Comparison of ENCODE assay signal across 12 mouse cellular contexts in the genomic region with DNA sequence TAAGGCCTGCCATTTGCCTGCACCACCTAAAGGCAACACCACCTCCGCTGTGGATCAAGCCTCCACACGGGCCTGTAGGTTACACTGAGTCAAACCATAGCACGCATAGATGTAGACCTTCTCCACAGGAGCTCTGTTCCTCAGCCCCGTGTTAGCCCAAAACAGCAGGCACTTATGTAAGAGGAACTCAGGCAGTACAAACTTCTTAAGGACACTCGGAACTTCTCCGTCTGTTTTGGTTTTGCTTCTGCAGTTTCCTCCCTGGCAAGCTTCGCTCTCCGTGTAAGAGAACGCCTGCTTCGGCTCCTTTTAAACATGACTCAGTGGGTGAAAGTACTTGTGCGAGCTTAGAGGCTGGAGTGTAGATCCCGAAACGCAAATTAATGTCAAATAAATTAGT.
DNase-seq lines count a peak whose midpoint lies in the region; ATAC-seq and TF ChIP-seq lines count a peak whose summit lies in the region.
"Had no signal": no experiment of that assay in that cellular context is flagged by ENCODE, and none has a peak within 500 bp of the region (broad histone marks: within the 10 kb centered on the region; RNA-seq: fewer than 3 reads in every experiment).

No protein-coding gene starts in this region.

- H3K36me3 ChIP-seq in lung, postnatal 0 days (ENCODE audit: insufficient read depth, low read length): no peaks in the 10 kb centered on the region
- no peaks in the 10 kb centered on the region for H3K36me3 ChIP-seq in stomach, embryonic 16.5 days (ENCODE audit: control insufficient read depth, insufficient read depth, low read length)
- H3K36me3 ChIP-seq: embryonic facial prominence, embryonic 15.5 days; limb, embryonic 15.5 days; stomach, embryonic 15.5 days had no signal

- H3K27me3 ChIP-seq in lung, postnatal 0 days (replicated peaks; ENCODE audit: insufficient read depth, low read length): no peaks in the 10 kb centered on the region
- no peaks in the 10 kb centered on the region for H3K27me3 ChIP-seq in stomach, embryonic 16.5 days (ENCODE audit: control insufficient read depth, insufficient read depth, low read length)
- H3K27me3 ChIP-seq: embryonic facial prominence, embryonic 15.5 days; limb, embryonic 15.5 days; stomach, embryonic 15.5 days had no signal

- peak overlapping the region; percentile 83 for H3K27ac ChIP-seq in layer of hippocampus, adult 2 months
- H3K27ac ChIP-seq in lung, postnatal 0 days (ENCODE audit: low read length): 0 out of 2 replicates have a peak overlapping the region, but pooled peaks have one; percentile 43
- H3K27ac ChIP-seq in stomach, embryonic 16.5 days (ENCODE audit: low read length): 0 out of 2 replicates have a peak overlapping the region, but pooled peaks have one; percentile 1
- H3K27ac ChIP-seq: embryonic facial prominence, embryonic 15.5 days; hindbrain, embryonic 14.5 days; limb, embryonic 15.5 days; stomach, embryonic 15.5 days had no signal

- peak; percentile 30 to 73 for DNase-seq in layer of hippocampus, adult 2 months (ENCODE audit: low spot score in 2 of 2)
- DNase-seq in layer of hippocampus, postnatal 10 days (ENCODE audit: low spot score in 2 of 2): no peak
- DNase-seq in lung, postnatal 0 days (ENCODE audit: low spot score): peak; percentile 57
- no peak for DNase-seq in cerebellum, adult 11-12 months
- no peak for DNase-seq in thymus, postnatal 10 days (ENCODE audit: low spot score in 2 of 2)
- DNase-seq: kidney, postnatal 10 days had no signal

- peak; percentile 43 for ATAC-seq in granulocyte monocyte progenitor cell, adult 5-6 weeks (replicated peaks; ENCODE audit: poor library complexity, severe bottlenecking)
- no peak for ATAC-seq in lung, postnatal 0 days
- no peak for ATAC-seq in stomach, embryonic 16.5 days (ENCODE audit: insufficient read depth, low FRiP score)

- TF ChIP-seq EP300 in lung, postnatal 0 days (IDR thresholded peaks at IDR 0.05): no peak

- H3K4me2 ChIP-seq in lung, postnatal 0 days (replicated peaks; ENCODE audit: low read depth, low read length): peak overlapping the region; percentile 34; the same call in 1 of the 2 replicates
- H3K4me2 ChIP-seq in stomach, embryonic 16.5 days (ENCODE audit: low read depth, low read length): no peak overlapping the region
- H3K4me2 ChIP-seq: embryonic facial prominence, embryonic 15.5 days; hindbrain, embryonic 14.5 days; limb, embryonic 15.5 days; stomach, embryonic 15.5 days had no signal

- H3K9me3 ChIP-seq in lung, postnatal 0 days (ENCODE audit: low read length): no peaks in the 10 kb centered on the region
- H3K9me3 ChIP-seq in stomach, embryonic 16.5 days (replicated peaks; ENCODE audit: control insufficient read depth, low read length): no peaks in the 10 kb centered on the region
- H3K9me3 ChIP-seq: embryonic facial prominence, embryonic 15.5 days; limb, embryonic 15.5 days; stomach, embryonic 15.5 days had no signal

- no peak for TF ChIP-seq CTCF in layer of hippocampus, adult 2 months (conservative IDR thresholded peaks at IDR 0.05)
- no peak for TF ChIP-seq CTCF in lung, postnatal 0 days (IDR thresholded peaks at IDR 0.05)

- WGBS in lung, postnatal 0 days: 42% methylated on average over 13 of the region's 13 CpGs
- WGBS in stomach, embryonic 16.5 days: 67% methylated on average over 13 of the region's 13 CpGs

- peaks cover 4% of the 10 kb centered on the region; the same call in 1 of the 2 replicates for H3K4me1 ChIP-seq in lung, postnatal 0 days (ENCODE audit: insufficient read depth, low read depth, low read length)
- peaks cover 9% of the 10 kb centered on the region for H3K4me1 ChIP-seq in stomach, embryonic 16.5 days (ENCODE audit: control insufficient read depth, insufficient read depth, low read length)

- no peak overlapping the region for H3K4me3 ChIP-seq in layer of hippocampus, adult 2 months
- no peak overlapping the region for H3K4me3 ChIP-seq in lung, postnatal 0 days (ENCODE audit: low read depth, low read length)
- H3K4me3 ChIP-seq in stomach, embryonic 16.5 days (replicated peaks; ENCODE audit: low read length): no peak overlapping the region
- H3K4me3 ChIP-seq: embryonic facial prominence, embryonic 15.5 days; limb, embryonic 15.5 days; stomach, embryonic 15.5 days had no signal

- no peak overlapping the region for H3K9ac ChIP-seq in lung, postnatal 0 days (replicated peaks; ENCODE audit: low read depth)
- H3K9ac ChIP-seq in stomach, embryonic 16.5 days (ENCODE audit: low read length): no peak overlapping the region
- H3K9ac ChIP-seq: embryonic facial prominence, embryonic 15.5 days; hindbrain, embryonic 14.5 days; limb, embryonic 15.5 days; stomach, embryonic 15.5 days had no signal

Comparison
In these comparisons a context has a peak if more than half of its experiments do, and no peak if none do; other contexts are left out.
1. DNase-seq: peak in layer of hippocampus, adult 2 months (2 of 2) and lung, postnatal 0 days (single experiment); none in layer of hippocampus, postnatal 10 days (0 of 2), cerebellum, adult 11-12 months (single experiment) and thymus, postnatal 10 days (0 of 2).
2. H3K27ac ChIP-seq: peak in every context shown above with its lines; median percentile 83 in layer of hippocampus, adult 2 months; 43 in lung, postnatal 0 days; 1 in stomach, embryonic 16.5 days.